ENCODE assay signal across 34 mouse cellular contexts in the genomic region with DNA sequence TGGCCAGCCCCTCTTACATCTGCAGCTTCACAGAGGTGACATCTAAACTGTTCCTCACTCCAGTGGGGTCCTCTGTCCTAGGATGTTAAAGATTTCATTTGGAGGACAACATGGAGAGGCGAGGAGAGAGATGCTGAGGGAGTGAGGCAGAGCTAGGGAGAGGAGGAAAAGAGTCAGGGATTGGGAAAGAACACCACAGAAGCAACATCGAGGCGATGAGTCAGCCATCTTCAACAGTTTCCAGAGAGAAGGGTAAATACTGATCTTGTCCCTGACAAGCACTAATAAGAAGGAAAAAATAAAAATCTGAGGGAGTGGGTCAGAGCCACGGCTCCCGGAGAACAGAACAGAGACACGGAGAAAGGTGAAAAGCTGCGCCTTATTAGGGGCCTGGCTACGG. TPM values are rescaled to one million over a fixed set of nuclear protein-coding genes. Genes with fewer than 3 reads are reported as not detected.
DNase-seq lines count a peak whose midpoint lies in the region; ATAC-seq lines count a peak whose summit lies in the region.
"Had no signal": no experiment of that assay in that cellular context is flagged by ENCODE, and none has a peak within 500 bp of the region (broad histone marks: within the 10 kb centered on the region; RNA-seq: fewer than 3 reads in every experiment).

No protein-coding gene starts in this region.

- H3K27me3 ChIP-seq in forebrain, embryonic 14.5 days (replicated peaks; ENCODE audit: control insufficient read depth, insufficient read depth, low read length) = no peaks in the 10 kb centered on the region
- H3K27me3 ChIP-seq in forebrain, embryonic 10.5 days (ENCODE audit: poor library complexity, severe bottlenecking) = no peaks in the 10 kb centered on the region; the same call in 1 of the 2 replicates
- no peaks in the 10 kb centered on the region for H3K27me3 ChIP-seq in limb, embryonic 13.5 days
- H3K27me3 ChIP-seq: embryonic facial prominence, embryonic 15.5 days; heart, embryonic 15.5 days; limb, embryonic 15.5 days; midbrain, embryonic 12.5 days; neural tube, embryonic 12.5 days; stomach, embryonic 15.5 days had no signal

- no peaks in the 10 kb centered on the region for H3K36me3 ChIP-seq in forebrain, embryonic 14.5 days (ENCODE audit: control insufficient read depth, insufficient read depth, low read length)
- H3K36me3 ChIP-seq in forebrain, embryonic 10.5 days (replicated peaks) = no peaks in the 10 kb centered on the region
- no peaks in the 10 kb centered on the region for H3K36me3 ChIP-seq in limb, embryonic 13.5 days
- H3K36me3 ChIP-seq: embryonic facial prominence, embryonic 15.5 days; heart, embryonic 15.5 days; limb, embryonic 15.5 days; liver, embryonic 13.5 days; midbrain, embryonic 12.5 days; neural tube, embryonic 12.5 days; stomach, embryonic 15.5 days had no signal

- H3K27ac ChIP-seq in forebrain, embryonic 14.5 days (ENCODE audit: low read depth, low read length) = peak overlapping the region; percentile 66; the same call in 1 of the 2 replicates
- H3K27ac ChIP-seq in forebrain, embryonic 10.5 days = no peak overlapping the region
- H3K27ac ChIP-seq in limb, embryonic 13.5 days = no peak overlapping the region
- H3K27ac ChIP-seq: embryonic facial prominence, embryonic 15.5 days; gastrocnemius, adult 2 months; heart, embryonic 15.5 days; hindbrain, embryonic 14.5 days; limb, embryonic 15.5 days; liver, embryonic 13.5 days; midbrain, embryonic 12.5 days; neural tube, embryonic 12.5 days; stomach, embryonic 15.5 days had no signal

- no peak overlapping the region for H3K4me2 ChIP-seq in forebrain, embryonic 14.5 days (ENCODE audit: low read length)
- H3K4me2 ChIP-seq in limb, embryonic 13.5 days (replicated peaks) = no peak overlapping the region
- H3K4me2 ChIP-seq: embryonic facial prominence, embryonic 15.5 days; heart, embryonic 15.5 days; hindbrain, embryonic 14.5 days; limb, embryonic 15.5 days; liver, embryonic 13.5 days; midbrain, embryonic 12.5 days; neural tube, embryonic 12.5 days; stomach, embryonic 15.5 days had no signal

- H3K9ac ChIP-seq in forebrain, embryonic 14.5 days (ENCODE audit: low read length) = no peak overlapping the region
- H3K9ac ChIP-seq in limb, embryonic 13.5 days = peak overlapping the region; percentile 31; the same call in 1 of the 2 replicates
- H3K9ac ChIP-seq: embryonic facial prominence, embryonic 15.5 days; heart, embryonic 15.5 days; hindbrain, embryonic 14.5 days; limb, embryonic 15.5 days; liver, embryonic 13.5 days; midbrain, embryonic 12.5 days; neural tube, embryonic 12.5 days; stomach, embryonic 15.5 days had no signal

- no peak for ATAC-seq in forebrain, embryonic 14.5 days
- ATAC-seq in limb, embryonic 13.5 days (ENCODE audit: low FRiP score, low read depth) = no peak
- ATAC-seq: intestine, postnatal 0 days; lung, postnatal 0 days had no signal

- no peak for DNase-seq in forebrain, embryonic 14.5 days (ENCODE audit: low spot score)
- DNase-seq in forebrain, embryonic 10.5 days (ENCODE audit: extremely low spot score, low spot score) = no peak
- peak; percentile 76 for DNase-seq in 3T3-L1 (ENCODE audit: low read depth, low spot score)
- peak; percentile 38 for DNase-seq in adipocyte (ENCODE audit: low spot score)
- no peak for DNase-seq in spleen, adult 12 weeks (ENCODE audit: low spot score)
- no peak for DNase-seq in layer of hippocampus, adult 8-10 months (ENCODE audit: low spot score in 2 of 2)
- DNase-seq: B cell, adult 2 months; cerebellum, adult 11 months; cerebellum, adult 9-11 months; gastrocnemius, adult 2 months; liver, embryonic 13.5 days; lung, adult 18-20 months; lung, postnatal 4 days; right cerebral cortex, postnatal 4 days; thymus, postnatal 14 days had no signal

- no peak overlapping the region for H3K4me3 ChIP-seq in forebrain, embryonic 14.5 days (ENCODE audit: low read depth, low read length)
- no peak overlapping the region for H3K4me3 ChIP-seq in forebrain, embryonic 10.5 days
- no peak overlapping the region for H3K4me3 ChIP-seq in limb, embryonic 13.5 days
- H3K4me3 ChIP-seq: embryonic facial prominence, embryonic 15.5 days; gastrocnemius, adult 2 months; heart, embryonic 15.5 days; limb, embryonic 15.5 days; liver, embryonic 13.5 days; megakaryocyte, embryonic 14.5 days; midbrain, embryonic 12.5 days; myocyte; neural tube, embryonic 12.5 days; stomach, embryonic 15.5 days had no signal

- H3K4me1 ChIP-seq in forebrain, embryonic 14.5 days (ENCODE audit: control insufficient read depth, insufficient read depth, low read length) = no peaks in the 10 kb centered on the region
- H3K4me1 ChIP-seq in forebrain, embryonic 10.5 days = peaks cover 17% of the 10 kb centered on the region
- H3K4me1 ChIP-seq in limb, embryonic 13.5 days = no peaks in the 10 kb centered on the region
- H3K4me1 ChIP-seq: embryonic facial prominence, embryonic 15.5 days; limb, embryonic 15.5 days; midbrain, embryonic 12.5 days; stomach, embryonic 15.5 days had no signal

- 83% methylated on average over 8 of the region's 8 CpGs for WGBS in forebrain, embryonic 14.5 days
- 83% methylated on average over 8 of the region's 8 CpGs for WGBS in forebrain, embryonic 10.5 days
- WGBS in limb, embryonic 13.5 days = 73% methylated on average over 8 of the region's 8 CpGs

- H3K9me3 ChIP-seq in forebrain, embryonic 14.5 days (replicated peaks; ENCODE audit: control insufficient read depth, low read length) = no peaks in the 10 kb centered on the region
- no peaks in the 10 kb centered on the region for H3K9me3 ChIP-seq in forebrain, embryonic 10.5 days
- no peaks in the 10 kb centered on the region for H3K9me3 ChIP-seq in limb, embryonic 13.5 days
- H3K9me3 ChIP-seq: embryonic facial prominence, embryonic 15.5 days; heart, embryonic 15.5 days; limb, embryonic 15.5 days; liver, embryonic 13.5 days; megakaryocyte, embryonic 14.5 days; midbrain, embryonic 12.5 days; neural tube, embryonic 12.5 days; stomach, embryonic 15.5 days had no signal

RNA-seq across cellular contexts. Expression of gene 4930415O20Rik, which starts 12.2 kb away (rescaled TPM):
- polyA plus RNA-seq in forebrain, embryonic 14.5 days (2014; fragmentation: Nextera tagmentation; extraction: Ambion mirVana) = not detected in 2 replicates
- 0.29 TPM in 1 of 2 replicates, not detected in the other for polyA plus RNA-seq in forebrain, embryonic 10.5 days (2016; fragmentation: Nextera tagmentation; extraction: Ambion mirVana)
- polyA plus RNA-seq in limb, embryonic 13.5 days (2015; fragmentation: Nextera tagmentation; extraction: Ambion mirVana) = not detected in 2 replicates
- not detected for total RNA-seq in layer of hippocampus, adult 8-10 months (2022)
- total RNA-seq: CH12.LX; ES-E14; hematopoietic stem cell, adult 5-6 weeks; layer of hippocampus, adult 18-20 months; left cerebral cortex, adult 8-10 months; left cerebral cortex, postnatal 36 days had no signal
- polyA plus RNA-seq: hindbrain, embryonic 14.5 days; intestine, postnatal 0 days; limb, embryonic 15.5 days; liver, embryonic 13.5 days; midbrain, embryonic 12.5 days; neural tube, embryonic 12.5 days; stomach, embryonic 15.5 days; urinary bladder, adult 2 months had no signal

RNA-seq across cellular contexts. Expression of gene Ccnt1, which starts 12.3 kb away (rescaled TPM):
- 51.3 and 61.7 TPM in 2 replicates for polyA plus RNA-seq in forebrain, embryonic 14.5 days (2014; fragmentation: Nextera tagmentation; extraction: Ambion mirVana)
- 59.8 and 62.0 TPM in 2 replicates for polyA plus RNA-seq in forebrain, embryonic 10.5 days (2016; fragmentation: Nextera tagmentation; extraction: Ambion mirVana)
- polyA plus RNA-seq in limb, embryonic 13.5 days (2015; fragmentation: Nextera tagmentation; extraction: Ambion mirVana) = 57.7 and 62.1 TPM in 2 replicates
- total RNA-seq in layer of hippocampus, adult 8-10 months (2022) = 10 to 100 TPM; 37.3 to 43.8 (median 42.7) TPM

RNA-seq across cellular contexts. Expression of gene Adcy6, which starts 26.9 kb away (rescaled TPM):
- 6.4 and 10.4 TPM in 2 replicates for polyA plus RNA-seq in forebrain, embryonic 14.5 days (2014; fragmentation: Nextera tagmentation; extraction: Ambion mirVana)
- 9.4 and 11.9 TPM in 2 replicates for polyA plus RNA-seq in forebrain, embryonic 10.5 days (2016; fragmentation: Nextera tagmentation; extraction: Ambion mirVana)
- 16.9 and 17.1 TPM in 2 replicates for polyA plus RNA-seq in limb, embryonic 13.5 days (2015; fragmentation: Nextera tagmentation; extraction: Ambion mirVana)
- 10 to 100 TPM; 47.3 to 58.6 (median 52.2) TPM for total RNA-seq in layer of hippocampus, adult 8-10 months (2022)

RNA-seq across cellular contexts. Expression of gene Cacnb3, which starts 47.6 kb away (rescaled TPM):
- 75.9 and 95.4 TPM in 2 replicates for polyA plus RNA-seq in forebrain, embryonic 14.5 days (2014; fragmentation: Nextera tagmentation; extraction: Ambion mirVana)
- 19.9 and 21.7 TPM in 2 replicates for polyA plus RNA-seq in forebrain, embryonic 10.5 days (2016; fragmentation: Nextera tagmentation; extraction: Ambion mirVana)
- 43.7 and 48.2 TPM in 2 replicates for polyA plus RNA-seq in limb, embryonic 13.5 days (2015; fragmentation: Nextera tagmentation; extraction: Ambion mirVana)
- total RNA-seq in layer of hippocampus, adult 8-10 months (2022) = 100 to 1,000 TPM; 163 to 193 (median 176) TPM
- total RNA-seq: hematopoietic stem cell, adult 5-6 weeks had no signal

RNA-seq across cellular contexts. Expression of gene Kansl2, which starts 48.9 kb away (rescaled TPM):
- polyA plus RNA-seq in forebrain, embryonic 14.5 days (2014; fragmentation: Nextera tagmentation; extraction: Ambion mirVana) = 134 and 135 TPM in 2 replicates
- polyA plus RNA-seq in forebrain, embryonic 10.5 days (2016; fragmentation: Nextera tagmentation; extraction: Ambion mirVana) = 144 and 145 TPM in 2 replicates
- 139 and 147 TPM in 2 replicates for polyA plus RNA-seq in limb, embryonic 13.5 days (2015; fragmentation: Nextera tagmentation; extraction: Ambion mirVana)
- total RNA-seq in layer of hippocampus, adult 8-10 months (2022) = 10 to 100 TPM; 54.1 to 60.0 (median 57.2) TPM

Comparison
In these comparisons a context has a peak if more than half of its experiments do, and no peak if none do; other contexts are left out.
1. DNase-seq: peak in 3T3-L1 (single experiment) and adipocyte (single experiment); none in forebrain, embryonic 14.5 days (single experiment), forebrain, embryonic 10.5 days (single experiment), spleen, adult 12 weeks (single experiment) and layer of hippocampus, adult 8-10 months (0 of 2).